Mouse (Mus musculus): ENCODE data around the gene Vmn1r24.
"Not testable (repeated sequence)": the region's sequence is repeated elsewhere in the genome, so short reads cannot be mapped to it uniquely, and the experiment has no call there.

Vmn1r24 gene

DNA sequence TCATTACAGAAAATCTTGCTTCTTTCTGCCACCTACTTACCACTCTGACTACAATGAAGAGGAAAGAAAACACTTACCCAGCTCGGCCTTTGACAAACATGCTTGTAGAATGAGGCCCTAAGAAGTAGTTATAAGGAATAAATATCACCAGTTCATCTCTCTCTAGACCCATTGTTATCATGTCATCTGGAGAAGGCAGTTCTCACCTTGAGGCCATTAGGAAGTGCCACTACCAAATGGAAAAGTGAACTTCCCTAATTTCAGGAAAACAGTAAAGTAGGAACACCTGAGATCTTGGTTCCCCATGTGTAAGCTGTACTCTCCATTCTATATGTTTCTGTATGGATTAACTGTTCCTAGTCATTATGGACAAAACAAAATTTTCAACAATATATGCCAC lies at the start of gene Vmn1r24:
Gene Vmn1r24, minus strand, starts transcription at position 101 of the 400 bp plus-strand sequence.
- DNase-seq, result not testable (repeated sequence)

DNA sequence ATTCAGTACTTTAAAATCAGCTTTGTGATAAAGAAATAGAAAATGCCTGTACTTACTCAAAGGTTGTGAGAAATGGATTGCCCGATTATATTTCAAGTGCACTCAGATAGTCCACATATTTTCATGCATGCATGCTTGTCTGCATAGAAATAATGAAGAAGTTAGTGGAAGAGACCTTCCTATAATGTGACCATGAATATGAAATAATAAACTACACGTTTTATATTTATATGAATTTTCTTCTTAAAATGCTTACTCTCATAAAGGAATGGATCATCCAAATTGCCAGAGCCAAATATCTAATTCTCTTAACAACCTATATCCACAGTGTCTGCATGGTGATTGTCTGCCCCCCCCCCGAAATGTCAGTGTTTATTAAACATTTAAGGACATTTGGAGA lies 19.4 kb upstream of the Vmn1r24 start, which contains the start of gene Vmn1r25:
Gene Vmn1r25, minus strand, starts transcription at position 101 of the 400 bp plus-strand sequence.
- no peak for DNase-seq

DNA sequence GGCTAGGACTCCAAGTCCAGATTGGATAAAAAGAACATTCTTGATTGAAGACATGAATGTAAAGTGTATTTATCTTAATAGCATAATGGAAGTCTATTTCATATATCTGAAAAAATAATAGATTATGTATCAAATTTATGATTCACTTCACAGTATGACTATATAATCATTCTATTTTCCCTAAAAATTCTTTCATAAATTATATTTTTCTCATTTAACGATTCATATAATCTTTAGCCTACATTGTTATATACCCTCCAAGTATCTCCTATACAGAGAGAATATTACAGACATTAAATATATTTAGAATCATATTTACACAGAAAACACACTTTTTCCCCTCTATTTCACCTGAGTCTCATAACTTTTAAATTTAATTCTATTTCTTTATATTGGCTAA lies 34.6 kb downstream of the Vmn1r24 start, which contains the start of gene Vmn1r23:
Gene Vmn1r23, minus strand, starts transcription at position 101 of the 400 bp plus-strand sequence.
- no peak for DNase-seq

DNA sequence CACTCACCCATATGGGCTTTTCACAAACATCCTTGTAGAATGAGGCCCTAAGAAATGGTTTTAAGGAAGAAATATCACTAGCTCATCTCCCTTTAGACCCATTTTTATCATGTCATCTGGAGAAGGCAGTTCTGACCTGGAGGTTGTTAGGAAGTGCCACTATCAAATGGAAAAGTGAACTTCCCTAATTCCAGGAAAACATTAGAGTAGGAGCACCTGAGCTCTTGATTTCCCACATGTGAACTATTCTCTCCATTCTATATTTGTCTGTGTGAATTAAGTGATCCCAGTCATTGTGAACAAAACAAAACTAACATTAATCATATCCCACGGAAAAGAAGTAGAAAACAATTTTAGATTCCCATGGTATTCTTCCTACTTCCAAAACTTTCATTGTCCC lies 53.4 kb downstream of the Vmn1r24 start, which contains the start of gene Vmn1r22:
Gene Vmn1r22, minus strand, starts transcription at position 101 of the 400 bp plus-strand sequence.
- DNase-seq, result no peak
